Mouse (Mus musculus) layer of hippocampus, postnatal 25 days (tissue): ENCODE measurements around the gene Atp6v1b1. TPM values are rescaled to one million over a fixed set of nuclear protein-coding genes. Genes with fewer than 3 reads are reported as not detected.
"Not testable (repeated sequence)": the region's sequence is repeated elsewhere in the genome, so short reads cannot be mapped to it uniquely, and the experiment has no call there.

Source experiments
- DNase-seq, 2 experiments: peaks; one replicate each; pipeline ENCODE4 v3.0.0; 2022; ENCODE audit warnings: mixed read lengths in 2 of 2, low spot score in 1 of 2; ENCODE audit errors: extremely low spot score in 1 of 2
- total RNA-seq, 2 experiments: library from RNA; stranded (reverse); gene quantifications; 2 replicates each; pipeline ENCODE4 v1.2.3; 2021

The Atp6v1b1 gene
- total RNA-seq, 2 experiments from 2014 or later: 0.30 TPM; not detected in 1

DNA sequence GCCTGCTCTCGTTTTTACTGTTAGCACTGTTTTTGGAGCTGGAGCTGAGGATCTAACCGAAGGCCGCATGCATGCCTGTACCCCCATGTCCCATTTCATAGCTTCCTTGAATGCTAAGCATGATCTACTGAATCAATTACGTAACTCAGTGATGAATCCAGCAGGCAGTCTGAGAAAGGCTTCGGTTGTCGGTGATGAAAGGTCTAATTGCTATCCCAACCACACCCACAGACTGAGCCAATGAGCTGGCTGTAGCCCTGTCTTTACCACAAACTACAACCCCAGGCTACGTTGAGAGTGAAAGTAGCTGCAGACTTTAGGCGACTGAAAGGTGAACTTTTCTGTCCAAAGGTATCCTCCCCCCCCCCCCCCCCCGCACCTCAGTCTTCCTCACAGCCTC is 31.3 kb downstream of the Atp6v1b1 start:
- DNase-seq: no peak

GRCm38 (mm10) chr6:83774781-83775563 is 32.2 kb downstream of the Atp6v1b1 start:
- DNase-seq: no peak

DNA sequence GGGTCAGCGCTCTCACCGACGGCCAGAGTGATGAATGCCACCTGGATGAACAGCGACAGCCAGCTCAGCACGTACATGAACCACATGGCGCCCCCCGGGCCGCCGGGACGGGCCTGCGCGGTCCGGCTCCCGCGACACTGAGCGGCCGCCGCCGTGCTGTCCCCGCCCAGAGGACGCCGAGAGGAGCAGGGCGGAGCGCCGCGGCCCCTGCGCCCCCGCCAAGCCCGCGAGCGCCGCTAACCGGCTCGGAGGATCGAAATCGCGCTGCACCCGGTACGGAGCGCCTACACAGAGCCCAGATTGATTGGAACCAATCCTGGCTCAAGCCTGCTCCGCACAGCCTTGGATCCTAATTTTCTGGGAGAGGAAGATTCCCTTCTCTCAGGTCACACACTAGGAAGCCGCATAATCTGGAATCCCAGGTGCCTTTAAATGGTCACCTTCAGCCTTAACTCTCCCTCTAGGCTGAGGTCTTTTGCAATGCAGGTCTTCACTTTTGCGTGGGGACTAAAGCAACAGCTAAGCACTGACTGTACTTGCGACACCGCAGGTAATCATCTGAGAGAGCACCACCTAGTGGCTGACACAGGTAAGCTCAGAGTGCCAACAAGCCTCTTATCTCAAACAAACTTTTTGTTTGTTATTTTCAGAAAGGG is 33.0 kb downstream of the Atp6v1b1 start, which contains the start of gene Tex261:
Tex261 (minus strand) TSS at position 176 of the 656 bp plus-strand sequence.
- peak; percentile 86 to 88 for DNase-seq

DNA sequence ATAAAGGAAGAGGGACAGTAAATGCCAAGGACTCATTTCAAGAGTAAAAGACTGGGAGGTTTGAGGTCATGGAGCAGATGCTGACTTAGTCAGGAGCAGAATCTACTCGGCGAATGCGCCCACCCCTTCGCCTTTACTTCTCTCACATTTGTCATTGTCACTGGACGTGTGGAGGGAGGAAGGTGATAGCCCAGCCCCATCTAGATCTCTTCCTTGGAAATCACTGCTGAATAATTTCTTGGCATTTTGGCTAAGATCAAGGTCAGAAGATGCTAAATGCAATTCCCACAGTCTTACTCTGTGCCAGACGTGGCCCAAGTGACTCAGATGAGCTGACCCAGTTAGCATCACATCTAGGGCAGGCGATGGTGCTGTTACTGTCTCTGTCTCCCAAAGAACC is 35.5 kb downstream of the Atp6v1b1 start:
- DNase-seq: no peak

GRCm38 (mm10) chr6:83779026-83779425 is 36.2 kb downstream of the Atp6v1b1 start:
- peak in 1 of 2 experiments; percentile 20 for DNase-seq

- no peak for DNase-seq
Measured at GRCm38 (mm10) chr6:83786426-83786825, 43.6 kb downstream of the Atp6v1b1 start.

- DNase-seq: no peak
Measured at GRCm38 (mm10) chr6:83788554-83788953, 45.8 kb downstream of the Atp6v1b1 start.

DNA sequence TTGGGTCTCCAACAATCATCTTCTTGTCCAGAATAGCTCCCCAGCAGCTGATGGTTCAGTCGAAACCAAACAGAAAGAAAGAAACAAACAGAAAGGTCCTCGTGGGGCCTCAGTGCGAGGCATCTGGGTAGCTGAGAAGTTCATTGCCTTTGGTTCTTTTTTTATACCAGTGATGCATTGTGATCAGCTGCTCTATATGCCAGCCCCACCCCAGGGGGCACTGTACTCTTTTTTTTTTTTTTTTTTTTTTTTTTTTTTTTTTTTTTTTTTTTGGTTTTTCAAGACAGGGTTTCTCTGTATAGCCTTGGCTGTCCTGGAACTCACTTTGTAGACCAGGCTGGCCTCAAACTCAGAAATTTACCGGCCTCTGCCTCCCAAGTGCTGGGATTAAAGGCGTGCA is 47.7 kb downstream of the Atp6v1b1 start:
- not testable (repeated sequence) for DNase-seq

- DNase-seq: no peak
Measured at GRCm38 (mm10) chr6:83791251-83791890, 48.6 kb downstream of the Atp6v1b1 start.

- peak; percentile 82 to 93 for DNase-seq
Measured at GRCm38 (mm10) chr6:83794760-83795296, 52.0 kb downstream of the Atp6v1b1 start, which contains the start of gene Nagk. Gene Nagk, plus strand, starts transcription at chr6:83794982.

GRCm38 (mm10) chr6:83795492-83795900 is 52.7 kb downstream of the Atp6v1b1 start:
- peak; percentile 17 to 31 for DNase-seq

DNA sequence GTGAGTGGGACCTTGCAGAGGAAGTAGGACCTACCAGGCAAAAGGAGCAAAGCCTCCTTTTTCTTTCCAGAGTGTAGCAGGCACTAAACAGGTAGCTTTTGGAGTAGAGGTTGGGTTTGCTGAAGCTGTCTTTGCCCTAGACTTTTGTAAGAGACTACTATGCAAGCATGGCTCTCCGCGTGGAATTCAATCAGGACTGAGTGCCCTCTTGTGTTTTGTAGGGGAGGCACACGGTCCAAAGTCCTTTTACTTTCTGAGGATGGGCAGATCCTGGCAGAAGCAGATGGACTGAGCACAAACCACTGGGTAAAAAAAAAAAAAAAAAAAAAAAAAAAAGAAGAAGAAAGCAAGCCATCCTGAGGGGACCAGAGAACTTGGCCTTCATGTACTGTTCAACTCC is 53.9 kb downstream of the Atp6v1b1 start:
- no peak for DNase-seq

- DNase-seq: peak in 1 of 2 experiments; percentile 11
Measured at GRCm38 (mm10) chr6:83802033-83802432, 59.2 kb downstream of the Atp6v1b1 start.

DNA sequence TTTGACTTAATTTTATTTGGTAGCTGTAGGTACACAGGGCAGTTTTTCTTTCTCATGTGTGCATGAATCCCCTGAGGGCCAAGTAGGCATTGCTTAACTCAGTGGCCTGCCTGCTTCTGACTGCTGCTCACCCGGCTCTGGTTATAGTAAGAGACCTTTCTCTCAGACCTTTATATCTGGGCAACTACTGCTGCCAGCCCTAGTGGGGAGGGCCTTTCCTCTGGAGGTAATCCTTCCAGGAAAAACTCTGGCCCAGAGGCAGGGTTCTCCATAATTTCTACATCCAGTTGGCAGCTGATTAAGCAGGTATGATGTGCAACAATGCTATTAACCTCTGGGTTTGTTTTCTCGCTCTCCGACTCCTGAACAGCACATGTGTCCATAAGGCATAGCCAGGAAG is 60.1 kb downstream of the Atp6v1b1 start:
- DNase-seq: no peak

Other genes with a start within 250 kb of the Atp6v1b1 start
- 10 to 100 TPM; 29.2 to 32.0 TPM for gene Dguok, start 236.0 kb upstream of the Atp6v1b1 start, total RNA-seq
- not detected for gene Actg2, start 206.7 kb upstream of the Atp6v1b1 start, total RNA-seq
- 10 to 100 TPM; 34.3 to 35.6 TPM for gene Stambp, start 170.3 kb upstream of the Atp6v1b1 start, total RNA-seq
- not detected for gene Clec4f, start 86.8 kb upstream of the Atp6v1b1 start, total RNA-seq
- not detected for gene Cd207, start 65.1 kb upstream of the Atp6v1b1 start, total RNA-seq
- not detected for gene Vax2, start 31.7 kb upstream of the Atp6v1b1 start, total RNA-seq
- not detected for gene Ankrd53, start 19.7 kb downstream of the Atp6v1b1 start, total RNA-seq
- 10 to 100 TPM; 50.3 to 59.0 TPM for gene Tex261, start 32.8 kb downstream of the Atp6v1b1 start, total RNA-seq
- 10 to 100 TPM; 45.1 to 45.9 TPM for gene Nagk, start 52.0 kb downstream of the Atp6v1b1 start, total RNA-seq
- gene Paip2b, start 88.8 kb downstream of the Atp6v1b1 start, total RNA-seq: 10 to 100 TPM; 41.1 to 45.5 TPM
- gene Zfp638, start 124.1 kb downstream of the Atp6v1b1 start, total RNA-seq: 100 to 1,000 TPM; 123 to 138 TPM